Mouse (Mus musculus) kidney, adult 9 months (tissue): ENCODE results near the gene Atp1a1.

Experiments used
- DNase-seq: peaks from one replicate; pipeline ENCODE4 v3.0.0; 2022

The Atp1a1 gene

GRCm38 (mm10) chr3:101604550-101605223 lies at the start of gene Atp1a1:
TSS of gene Atp1a1 (minus strand) at chr3:101604684.
- peak; percentile 99 for DNase-seq

DNA sequence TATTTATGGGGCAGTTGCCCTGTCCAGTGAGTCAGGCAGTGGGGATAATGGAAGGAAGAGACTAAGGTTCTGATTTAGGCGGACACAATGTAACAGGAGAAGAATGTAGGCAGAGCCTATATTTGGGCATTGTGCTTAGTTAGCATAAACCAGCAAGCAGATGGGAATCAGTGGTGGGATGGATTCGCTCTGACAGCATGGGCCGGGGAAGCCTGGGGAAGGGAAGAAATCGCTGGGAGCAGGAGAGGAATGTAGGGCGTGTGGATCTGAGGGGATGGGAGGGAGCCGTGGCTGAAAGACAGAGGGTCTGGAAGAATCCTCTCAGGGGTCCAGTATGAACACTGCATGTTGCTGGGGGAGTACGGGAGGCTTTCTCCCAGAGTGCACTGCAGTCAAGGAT lies 49.0 kb upstream of the Atp1a1 start:
- DNase-seq, result no peak

DNA sequence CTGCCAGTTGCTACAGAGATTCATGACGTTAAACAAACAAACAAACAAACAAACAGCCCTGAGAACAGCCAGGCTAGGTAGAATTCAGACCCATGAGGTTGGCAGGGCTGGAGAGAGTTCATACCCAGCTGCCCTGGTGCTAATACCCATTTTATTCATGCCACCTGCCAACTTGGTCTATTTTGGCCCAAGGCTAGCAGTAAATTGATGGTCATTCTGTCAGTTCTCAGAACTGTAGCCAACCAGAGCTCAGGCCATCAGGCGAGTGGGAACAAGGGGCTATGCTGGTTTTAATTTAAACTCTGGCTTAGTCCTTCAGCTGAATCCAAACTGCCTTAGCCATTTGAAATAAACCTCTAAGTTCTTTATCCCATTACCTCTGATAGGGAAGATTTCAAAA lies 48.5 kb upstream of the Atp1a1 start:
- DNase-seq, result peak; percentile 47

DNA sequence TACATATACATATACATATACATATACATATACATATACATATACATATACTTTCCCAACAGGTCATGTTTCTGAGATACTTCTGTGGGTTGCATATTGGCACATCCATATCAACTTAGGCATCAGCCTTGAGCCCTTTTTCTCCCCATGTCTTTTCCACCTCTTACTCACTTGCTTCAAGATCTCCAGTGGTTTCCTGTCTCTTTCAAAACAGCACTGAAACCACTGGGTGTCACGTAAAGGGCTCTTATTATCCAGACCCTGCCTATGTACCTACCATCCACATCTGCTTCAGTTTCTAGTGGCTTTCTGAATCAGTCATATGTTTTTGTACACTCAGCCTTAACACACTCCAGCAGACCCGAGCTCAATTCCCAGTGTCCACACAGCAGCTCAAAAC lies 45.8 kb upstream of the Atp1a1 start:
- no peak for DNase-seq

- peak; percentile 40 for DNase-seq
Observed at GRCm38 (mm10) chr3:101649271-101649670, 44.8 kb upstream of the Atp1a1 start.

DNA sequence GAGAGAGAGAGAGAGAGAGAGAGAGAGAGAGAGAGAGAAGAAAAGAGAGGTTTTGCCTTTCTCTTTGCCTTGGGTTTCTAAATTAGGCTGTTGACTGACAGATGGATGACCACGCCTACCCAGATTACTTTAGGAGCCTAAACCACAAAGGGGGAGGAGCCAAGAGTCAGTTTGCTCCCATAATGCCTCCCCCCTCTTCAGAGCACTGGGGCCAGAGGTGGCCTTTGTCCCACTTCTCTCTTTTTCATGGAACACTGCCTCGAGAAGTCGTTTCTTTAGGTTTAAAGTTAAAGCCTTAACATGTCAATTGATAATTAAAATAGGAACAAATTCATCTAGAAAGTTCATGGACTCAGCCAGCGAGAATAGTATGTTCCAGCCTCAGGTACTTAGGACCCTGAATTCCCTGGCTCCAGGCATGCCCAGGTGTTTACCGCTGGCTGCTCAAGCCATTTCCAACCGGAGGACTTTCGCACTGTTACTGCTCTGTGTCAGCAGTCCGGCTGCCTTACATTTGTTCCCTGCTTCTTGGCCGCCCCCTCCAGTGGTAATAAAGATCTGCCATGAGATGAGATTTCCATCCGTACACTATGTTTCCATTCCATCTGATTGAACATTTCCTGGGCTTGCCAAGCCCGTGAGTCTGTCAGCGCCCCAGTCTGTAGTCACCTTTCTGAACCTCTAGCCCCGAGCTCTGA lies 43.8 kb upstream of the Atp1a1 start:
- peak; percentile 75 for DNase-seq

DNA sequence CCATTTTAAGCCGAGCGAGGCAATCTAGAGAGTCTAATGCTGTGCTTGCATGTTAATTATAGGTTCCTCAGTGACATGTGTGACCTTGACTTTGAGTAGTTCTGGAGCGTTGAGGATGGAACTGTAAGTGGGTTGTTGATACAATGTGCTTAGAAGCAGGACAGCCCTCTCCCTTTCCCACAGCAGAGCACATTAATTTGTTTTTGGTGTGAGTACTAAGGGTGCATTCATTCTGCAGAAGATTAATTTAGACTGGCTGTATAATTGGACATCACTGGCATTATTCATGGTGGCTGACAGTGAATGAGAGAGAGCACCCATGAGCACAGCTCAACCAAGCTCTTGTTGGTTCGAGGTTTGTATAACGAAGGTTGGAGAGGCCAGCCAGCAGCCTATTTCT lies 42.3 kb upstream of the Atp1a1 start:
- DNase-seq, result no peak

DNA sequence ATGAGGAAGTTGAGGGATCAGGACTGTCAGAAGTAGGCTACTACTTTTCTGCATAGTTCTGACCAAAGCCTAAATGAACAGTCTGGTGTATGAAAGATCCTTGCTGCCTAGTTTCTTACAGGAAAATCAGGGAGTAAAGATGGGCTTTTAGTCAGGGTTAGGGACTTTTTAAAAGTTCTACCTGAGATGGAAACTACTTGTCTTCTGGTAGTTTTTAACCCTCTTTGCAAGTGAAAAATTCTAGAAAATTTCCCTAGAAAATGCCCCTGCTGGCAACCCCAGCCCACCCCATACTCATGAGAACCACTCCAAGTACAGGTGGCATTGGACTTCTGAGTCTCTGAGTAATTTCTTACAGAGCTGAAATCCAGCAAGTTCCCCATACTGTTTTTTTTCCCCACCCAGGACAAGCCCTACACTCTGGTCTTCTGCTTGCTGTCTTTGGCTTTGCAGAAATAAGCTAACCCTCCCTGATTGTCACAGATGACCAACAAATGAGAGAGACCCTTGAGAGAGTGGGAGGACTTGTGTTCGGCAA lies 41.2 kb upstream of the Atp1a1 start:
- DNase-seq, result no peak

DNA sequence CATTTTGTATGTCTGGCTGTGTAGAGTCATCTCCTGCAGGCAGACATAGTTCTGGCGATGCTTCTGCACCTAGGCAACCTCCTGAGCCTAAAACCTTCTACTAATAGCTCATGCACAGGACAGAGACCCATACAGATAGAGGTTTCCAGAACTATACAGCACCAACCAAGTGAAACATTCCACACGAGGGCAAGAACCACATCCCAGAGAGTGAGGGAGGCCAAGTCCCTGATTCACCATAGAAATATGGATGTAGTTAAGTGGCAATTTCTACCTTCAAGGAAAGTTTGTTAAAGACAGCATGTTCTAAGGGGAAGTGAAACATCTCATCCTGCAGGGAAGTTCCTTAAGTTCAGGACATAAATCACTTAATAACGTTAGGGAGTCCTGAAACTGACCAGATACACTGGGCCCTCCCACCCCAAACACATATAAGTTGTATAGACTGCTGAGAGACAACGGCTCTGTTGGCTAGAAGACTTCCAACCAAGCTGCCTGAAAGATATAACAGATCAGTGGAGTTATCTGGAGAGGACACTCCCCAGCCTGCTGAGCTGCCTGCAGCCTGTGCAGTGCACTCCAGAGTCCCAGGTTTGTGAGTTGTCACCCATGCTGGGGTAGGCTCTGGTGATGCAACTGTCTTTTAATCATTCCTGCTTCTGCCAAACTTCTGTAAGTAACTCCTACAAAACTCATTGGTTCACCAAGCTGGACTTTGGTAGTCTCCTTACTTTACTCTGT lies 39.7 kb upstream of the Atp1a1 start:
- DNase-seq, result peak; percentile 34

DNA sequence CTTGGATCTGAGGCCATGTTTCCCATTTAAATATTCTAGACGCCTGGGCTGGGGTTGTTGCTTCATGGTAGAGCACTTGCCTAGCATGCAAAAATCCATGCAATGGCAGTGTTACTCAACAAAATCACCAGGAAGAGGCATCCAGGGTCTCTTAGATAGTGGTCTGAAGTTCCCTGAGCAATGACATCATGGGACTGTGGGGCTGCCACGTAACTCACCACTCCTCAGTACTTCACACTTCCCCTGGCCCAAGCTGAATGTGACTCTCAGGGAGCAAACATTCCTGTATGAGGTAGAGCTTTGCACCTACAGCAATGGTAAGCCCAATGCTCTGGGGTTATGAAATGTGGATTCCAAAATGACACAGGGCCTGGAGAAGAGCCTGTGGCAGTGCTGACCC lies 38.8 kb upstream of the Atp1a1 start:
- no peak for DNase-seq

DNA sequence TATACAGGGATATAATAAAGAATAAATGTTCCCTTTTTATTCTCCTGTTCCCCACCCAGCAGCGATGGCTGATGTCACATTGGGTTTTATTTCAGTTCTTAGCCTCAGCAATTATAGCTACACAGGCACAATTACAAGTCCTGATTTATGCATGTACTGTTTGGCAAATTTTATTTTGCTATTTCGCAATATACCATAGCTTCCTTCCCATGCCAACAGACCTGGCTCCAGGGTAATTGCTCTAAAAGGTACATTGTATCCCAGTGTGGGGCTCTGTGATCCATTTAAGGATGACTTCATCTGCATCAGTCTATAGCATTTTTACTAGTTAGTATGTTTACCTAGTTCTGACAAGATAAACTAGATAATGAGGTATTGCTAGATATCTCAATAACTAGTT lies 33.7 kb upstream of the Atp1a1 start:
- DNase-seq, result no peak

GRCm38 (mm10) chr3:101636510-101636909 lies 32.0 kb upstream of the Atp1a1 start:
- DNase-seq, result no peak

- DNase-seq, result no peak
Observed at GRCm38 (mm10) chr3:101636086-101636485, 31.6 kb upstream of the Atp1a1 start.

DNA sequence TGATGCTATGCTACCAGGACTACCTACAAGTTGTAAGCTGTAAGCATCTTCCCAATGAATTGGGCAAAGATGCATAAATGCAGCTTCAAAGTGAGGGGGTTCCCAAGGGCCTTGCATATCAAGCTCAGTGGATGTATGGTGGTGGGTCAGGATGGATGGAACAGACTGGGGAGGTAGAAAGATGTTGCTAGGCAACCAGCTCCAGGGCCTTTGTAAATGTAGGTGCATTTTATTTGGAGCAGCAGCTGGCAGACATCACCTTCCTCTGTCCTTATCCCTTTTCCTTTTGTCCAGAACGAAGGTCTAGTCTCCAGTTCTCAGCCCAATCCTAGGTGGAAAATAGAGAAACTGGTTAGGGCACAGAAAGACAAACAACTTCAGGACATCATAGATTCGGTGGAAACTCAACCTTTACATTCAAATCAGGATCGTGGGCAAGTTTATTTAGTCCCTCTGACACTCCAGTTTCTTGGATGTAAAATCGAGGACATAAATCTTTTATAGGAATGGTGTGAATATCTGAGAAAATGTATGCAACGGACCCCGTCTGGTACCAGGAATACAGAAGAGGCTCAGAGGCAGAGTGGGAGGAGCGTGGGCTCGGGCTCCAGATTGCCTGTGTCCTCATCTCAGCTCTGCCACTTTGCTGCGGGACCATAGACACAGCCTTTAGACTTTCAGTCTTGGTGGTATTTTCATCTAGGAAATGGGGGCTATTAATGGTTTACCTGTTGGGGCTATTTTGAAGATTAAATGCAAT lies 29.8 kb upstream of the Atp1a1 start:
- DNase-seq, result no peak

DNA sequence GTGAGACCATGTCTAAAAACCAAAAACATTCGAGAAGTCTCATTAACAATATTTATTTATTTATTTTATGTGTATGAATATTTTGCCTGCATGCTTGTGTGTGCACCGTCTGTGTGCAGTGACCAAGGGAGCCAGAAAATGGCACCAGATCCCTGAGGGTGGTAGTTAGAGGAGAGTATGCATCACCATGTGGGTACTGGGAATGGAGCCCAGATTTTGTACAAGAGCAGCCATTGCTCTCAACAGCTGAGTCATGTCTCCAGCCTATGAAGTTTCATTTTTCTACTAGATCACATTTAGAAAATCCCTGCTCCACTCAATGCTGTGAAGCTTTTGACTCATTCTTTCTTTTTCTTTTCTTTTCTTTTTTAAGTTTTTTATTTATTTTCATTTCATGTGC lies 23.8 kb upstream of the Atp1a1 start:
- DNase-seq, result no peak

GRCm38 (mm10) chr3:101624287-101624686 lies 19.8 kb upstream of the Atp1a1 start:
- no peak for DNase-seq

- DNase-seq, result no peak
Observed at GRCm38 (mm10) chr3:101619017-101619416, 14.5 kb upstream of the Atp1a1 start.

DNA sequence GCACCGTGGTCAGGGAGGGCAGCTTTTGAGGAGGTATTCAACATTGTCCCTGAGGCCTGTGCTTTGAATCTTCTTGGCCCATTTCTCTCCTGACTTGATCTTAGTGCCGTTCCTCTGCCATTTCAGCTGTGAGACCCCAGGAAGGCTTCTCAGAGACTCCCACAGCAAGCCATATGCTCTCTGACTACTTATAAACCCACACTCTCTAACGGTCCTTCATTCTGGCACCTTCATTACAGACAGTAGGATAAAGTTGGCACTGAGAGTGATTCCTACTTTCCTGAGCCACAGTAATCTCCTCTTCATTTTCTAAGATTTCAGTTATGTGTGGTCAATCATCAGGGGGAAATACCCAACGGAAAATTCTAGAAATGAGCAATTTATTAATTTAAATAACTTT lies 14.0 kb upstream of the Atp1a1 start:
- DNase-seq, result no peak

DNA sequence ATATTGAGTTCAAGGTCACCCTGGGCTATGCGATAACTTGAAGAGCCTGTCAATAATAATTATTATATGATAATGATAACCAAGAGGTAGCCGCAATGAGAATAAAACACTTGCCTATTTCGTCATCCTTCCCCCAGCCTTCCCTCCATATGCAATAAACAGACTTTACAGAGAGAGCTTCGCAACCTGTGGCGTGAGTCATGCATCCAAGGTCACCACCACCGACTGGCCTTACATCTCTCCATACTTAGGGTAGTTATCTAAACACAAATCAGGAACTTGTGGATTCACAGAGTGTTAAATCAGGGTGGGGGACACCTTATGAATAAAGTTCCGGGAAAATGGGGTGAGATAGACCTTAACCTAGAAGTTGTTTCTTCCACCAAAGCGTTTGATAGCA lies 13.0 kb upstream of the Atp1a1 start:
- no peak for DNase-seq

DNA sequence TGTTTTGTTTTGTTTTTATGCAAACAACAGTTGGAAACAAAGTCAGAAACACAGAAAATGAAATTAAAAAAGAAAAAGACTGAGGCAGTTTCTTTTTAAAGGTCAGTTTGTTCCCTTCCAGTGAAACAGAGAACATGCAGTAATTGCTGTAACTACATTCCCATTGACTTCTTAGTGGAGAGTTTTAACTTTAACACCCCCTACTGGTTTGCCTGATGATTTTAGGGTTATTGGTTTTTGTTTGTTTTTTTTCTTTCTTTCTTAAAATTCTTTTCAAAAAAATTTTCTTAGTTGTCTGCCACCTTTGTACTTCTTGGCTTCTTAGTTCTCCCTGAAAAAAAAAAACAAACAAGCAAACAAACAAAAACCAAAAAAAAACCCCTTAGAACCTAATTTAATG lies 12.5 kb upstream of the Atp1a1 start:
- peak; percentile 25 for DNase-seq

- DNase-seq, result no peak
Observed at GRCm38 (mm10) chr3:101615856-101616255, 11.4 kb upstream of the Atp1a1 start.

- peak; percentile 9 for DNase-seq
Observed at GRCm38 (mm10) chr3:101611813-101612491, 7.5 kb upstream of the Atp1a1 start.
